In genomic region chr11:117872861-117873608, GRCm38 (mm10) we compare ENCODE assay signal across 8 mouse cellular contexts. TPM values are rescaled to one million over a fixed set of nuclear protein-coding genes. Genes with fewer than 3 reads are reported as not detected.
A peak's percentile ranks its signal among the peaks of the same experiment; 100 is the strongest.
DNase-seq lines count a peak whose midpoint lies in the region; ATAC-seq and TF ChIP-seq lines count a peak whose summit lies in the region.

Gene Tha1, minus strand, starts transcription at chr11:117873481.

- H3K9ac ChIP-seq in forebrain, embryonic 12.5 days = peak within 1 kb of the TSS; percentile 64
- peak within 1 kb of the TSS; percentile 86 for H3K9ac ChIP-seq in heart, embryonic 16.5 days (ENCODE audit: low read length)
- H3K9ac ChIP-seq in liver, embryonic 12.5 days = peak within 1 kb of the TSS; percentile 61

- H3K9me3 ChIP-seq in forebrain, embryonic 12.5 days = no peaks in the 10 kb centered on the region
- no peaks in the 10 kb centered on the region for H3K9me3 ChIP-seq in heart, embryonic 16.5 days (replicated peaks; ENCODE audit: control insufficient read depth, low read length)
- no peaks in the 10 kb centered on the region for H3K9me3 ChIP-seq in liver, embryonic 12.5 days (replicated peaks)

- no peak within 1 kb of the TSS for H3K27ac ChIP-seq in forebrain, embryonic 12.5 days
- H3K27ac ChIP-seq in heart, embryonic 16.5 days (ENCODE audit: low read length) = peak within 1 kb of the TSS; percentile 76
- H3K27ac ChIP-seq in liver, embryonic 12.5 days = 0 out of 2 replicates have a peak within 1 kb of the TSS, but pooled peaks have one; percentile 28

- H3K4me3 ChIP-seq in forebrain, embryonic 12.5 days (replicated peaks) = peak within 1 kb of the TSS; percentile 62
- H3K4me3 ChIP-seq in heart, embryonic 16.5 days (ENCODE audit: low read length) = peak within 1 kb of the TSS; percentile 79
- peak within 1 kb of the TSS; percentile 62 for H3K4me3 ChIP-seq in liver, embryonic 12.5 days
- H3K4me3 ChIP-seq in myocyte = peak within 1 kb of the TSS; percentile 25

- WGBS in forebrain, embryonic 12.5 days = under 1% methylated on average over 51 of the region's 51 CpGs
- WGBS in heart, embryonic 16.5 days = 2% methylated on average over 51 of the region's 51 CpGs
- 2% methylated on average over 51 of the region's 51 CpGs for WGBS in liver, embryonic 12.5 days (ENCODE audit: insufficient replicate concordance)

- ATAC-seq in forebrain, embryonic 12.5 days (ENCODE audit: low FRiP score) = peak; percentile 85
- peak; percentile 72 for ATAC-seq in heart, embryonic 16.5 days (replicated peaks; ENCODE audit: extremely low read depth, insufficient read depth, low FRiP score)
- no peak for ATAC-seq in liver, embryonic 12.5 days

- no peaks in the 10 kb centered on the region for H3K79me2 ChIP-seq in myocyte (ENCODE audit: control insufficient read depth, insufficient read depth)

- H3ac ChIP-seq in myocyte (ENCODE audit: control insufficient read depth, insufficient read length) = peak within 1 kb of the TSS; percentile 14

- H3K4me2 ChIP-seq in forebrain, embryonic 12.5 days = peak within 1 kb of the TSS; percentile 92
- peak within 1 kb of the TSS; percentile 97 for H3K4me2 ChIP-seq in heart, embryonic 16.5 days (ENCODE audit: low read depth, low read length)
- peak within 1 kb of the TSS; percentile 77 for H3K4me2 ChIP-seq in liver, embryonic 12.5 days
- H3K4me2 ChIP-seq in myocyte (ENCODE audit: low read depth) = peak within 1 kb of the TSS; percentile 94

- peaks cover 24% of the 10 kb centered on the region for H3K27me3 ChIP-seq in forebrain, embryonic 12.5 days
- H3K27me3 ChIP-seq in heart, embryonic 16.5 days (ENCODE audit: control insufficient read depth, insufficient read depth, low read length) = no peaks in the 10 kb centered on the region
- peaks cover 47% of the 10 kb centered on the region for H3K27me3 ChIP-seq in liver, embryonic 12.5 days (replicated peaks)
- H3K27me3 ChIP-seq in myocyte (ENCODE audit: control insufficient read depth, insufficient read depth, insufficient read length) = no peaks in the 10 kb centered on the region

- no peaks in the 10 kb centered on the region for H3K36me3 ChIP-seq in forebrain, embryonic 12.5 days (replicated peaks)
- H3K36me3 ChIP-seq in heart, embryonic 16.5 days (ENCODE audit: control insufficient read depth, insufficient read depth) = no peaks in the 10 kb centered on the region
- H3K36me3 ChIP-seq in liver, embryonic 12.5 days = no peaks in the 10 kb centered on the region
- no peaks in the 10 kb centered on the region for H3K36me3 ChIP-seq in myocyte (ENCODE audit: control insufficient read depth, insufficient read depth)

- peak; percentile 78 for TF ChIP-seq POLR2A in myocyte (IDR thresholded peaks at IDR 0.05; ENCODE audit: insufficient read length, low read depth)

- DNase-seq in CD4-positive helper T cell, adult 2 months (ENCODE audit: low read depth, low spot score) = peak; percentile 57
- DNase-seq in brain, adult 2 months (ENCODE audit: low read depth, low spot score) = peak; percentile 93
- peak; percentile 90 to 93 for DNase-seq in kidney, postnatal 25 days
- DNase-seq in testis, postnatal 14 days (ENCODE audit: low spot score) = peak; percentile 76

- H3K4me1 ChIP-seq in forebrain, embryonic 12.5 days = peaks cover 24% of the 10 kb centered on the region
- H3K4me1 ChIP-seq in heart, embryonic 16.5 days (ENCODE audit: control insufficient read depth, insufficient read depth, low read length) = peaks cover 23% of the 10 kb centered on the region
- peaks cover 40% of the 10 kb centered on the region for H3K4me1 ChIP-seq in liver, embryonic 12.5 days

TF ChIP-seq in myocyte, 11 proteins besides CTCF, POLR2A, EP300 and RAD21:
- TF ChIP-seq E2F4 (IDR thresholded peaks at IDR 0.05; ENCODE audit: insufficient read depth) (no peak), MYOD1 (IDR thresholded peaks at IDR 0.05; ENCODE audit: control insufficient read depth in 1 of 3, insufficient read length in 2 of 3, low read depth in 2 of 3) (no peak), SRF (IDR thresholded peaks at IDR 0.05; ENCODE audit: control insufficient read depth, insufficient read length, low read depth) (peak; percentile 28), TCF3 (IDR thresholded peaks at IDR 0.05; ENCODE audit: insufficient read length, low read depth) (no peak), CEBPB (IDR thresholded peaks at IDR 0.05; ENCODE audit: insufficient read depth, poor library complexity, severe bottlenecking) (no peak), USF1 (IDR thresholded peaks at IDR 0.05; ENCODE audit: low read depth) (no peak), POLR2AphosphoS2 (IDR thresholded peaks at IDR 0.05; ENCODE audit: insufficient read length, low read depth) (peak; percentile 69), REST (IDR thresholded peaks at IDR 0.05; ENCODE audit: insufficient read depth, insufficient read length) (peak; percentile 91), MAX (IDR thresholded peaks at IDR 0.05; ENCODE audit: low read depth) (no peak), MYOG (IDR thresholded peaks at IDR 0.05; ENCODE audit: control insufficient read depth in 1 of 3, insufficient read depth in 1 of 3, insufficient read length in 2 of 3, low read depth in 2 of 3) (peak in 1 of 3 experiments; percentile 5), TCF12 (IDR thresholded peaks at IDR 0.05; ENCODE audit: insufficient read depth, poor library complexity, severe bottlenecking) (no peak)

RNA-seq across cellular contexts. Expression of gene Tha1, which starts in this region (rescaled TPM):
- 2.9 and 3.9 TPM in 2 replicates for polyA plus RNA-seq in forebrain, embryonic 12.5 days (2016; fragmentation: Nextera tagmentation; extraction: Ambion mirVana)
- 6.5 and 7.4 TPM in 2 replicates for polyA plus RNA-seq in heart, embryonic 16.5 days (2015; fragmentation: Nextera tagmentation; extraction: Ambion mirVana)
- polyA plus RNA-seq in liver, embryonic 12.5 days (2016; fragmentation: Nextera tagmentation; extraction: Ambion mirVana) = 1.7 TPM in 2 replicates
- 2.5 TPM for polyA plus RNA-seq in myocyte (2012; fragmentation: generic; extraction: Trizol)

Comparison
In these comparisons a context has a peak if more than half of its experiments do, and no peak if none do; other contexts are left out.
1. H3K4me3 ChIP-seq: peak in every context shown above with its lines; median percentile 79 in heart, embryonic 16.5 days; 62 in forebrain, embryonic 12.5 days; 62 in liver, embryonic 12.5 days; 25 in myocyte.